22 mouse cellular contexts compared by ENCODE assay signal in the genomic region with DNA sequence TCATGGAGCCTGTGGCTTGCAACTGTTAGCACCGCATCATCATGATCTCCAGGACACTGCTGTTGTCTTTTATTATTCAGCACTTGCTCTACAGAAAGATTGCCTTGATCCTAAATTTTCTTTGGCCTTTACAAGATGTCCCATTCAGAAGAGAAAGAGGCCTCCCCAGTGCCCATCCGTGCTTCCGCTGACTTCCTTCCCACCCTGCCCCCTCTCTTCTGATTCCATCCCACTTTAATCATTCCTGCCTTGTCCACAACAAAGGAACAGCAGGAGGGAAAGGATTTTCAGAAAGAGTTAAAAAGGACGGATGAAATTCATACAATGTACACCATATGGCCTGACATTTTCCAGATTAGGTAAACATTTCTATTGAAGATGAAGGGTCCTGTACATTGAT.
A peak's percentile ranks its signal among the peaks of the same experiment; 100 is the strongest.
DNase-seq lines count a peak whose midpoint lies in the region; ATAC-seq lines count a peak whose summit lies in the region.
"Had no signal": no experiment of that assay in that cellular context is flagged by ENCODE, and none has a peak within 500 bp of the region (broad histone marks: within the 10 kb centered on the region; RNA-seq: fewer than 3 reads in every experiment).

No protein-coding gene starts in this region.

- no peaks in the 10 kb centered on the region for H3K9me3 ChIP-seq in embryonic facial prominence, embryonic 11.5 days (replicated peaks; ENCODE audit: control insufficient read depth, low read length)
- H3K9me3 ChIP-seq in embryonic facial prominence, embryonic 10.5 days: no peaks in the 10 kb centered on the region
- H3K9me3 ChIP-seq in hindbrain, embryonic 10.5 days: no peaks in the 10 kb centered on the region
- H3K9me3 ChIP-seq in hindbrain, embryonic 16.5 days (ENCODE audit: control insufficient read depth, low read length): no peaks in the 10 kb centered on the region
- no peaks in the 10 kb centered on the region for H3K9me3 ChIP-seq in midbrain, embryonic 12.5 days
- no peaks in the 10 kb centered on the region for H3K9me3 ChIP-seq in midbrain, embryonic 14.5 days (ENCODE audit: control insufficient read depth, low read length)
- H3K9me3 ChIP-seq: embryonic facial prominence, embryonic 13.5 days; heart, embryonic 13.5 days; hindbrain, embryonic 13.5 days had no signal

- no peaks in the 10 kb centered on the region for H3K27me3 ChIP-seq in embryonic facial prominence, embryonic 11.5 days (ENCODE audit: control insufficient read depth, insufficient read depth, low read length)
- no peaks in the 10 kb centered on the region for H3K27me3 ChIP-seq in embryonic facial prominence, embryonic 10.5 days (replicated peaks; ENCODE audit: low read depth, poor library complexity, severe bottlenecking)
- no peaks in the 10 kb centered on the region for H3K27me3 ChIP-seq in hindbrain, embryonic 10.5 days (ENCODE audit: insufficient read depth, poor library complexity, severe bottlenecking)
- no peaks in the 10 kb centered on the region for H3K27me3 ChIP-seq in hindbrain, embryonic 16.5 days (replicated peaks; ENCODE audit: control insufficient read depth, insufficient read depth, low read length)
- no peaks in the 10 kb centered on the region for H3K27me3 ChIP-seq in midbrain, embryonic 12.5 days
- H3K27me3 ChIP-seq in midbrain, embryonic 14.5 days (ENCODE audit: control insufficient read depth, insufficient read depth, low read length): no peaks in the 10 kb centered on the region
- H3K27me3 ChIP-seq: CH12.LX; embryonic facial prominence, embryonic 13.5 days; heart, embryonic 13.5 days; hindbrain, embryonic 13.5 days; Patski had no signal

- no peak overlapping the region for H3K4me2 ChIP-seq in embryonic facial prominence, embryonic 11.5 days (ENCODE audit: low read depth, low read length)
- no peak overlapping the region for H3K4me2 ChIP-seq in hindbrain, embryonic 16.5 days (ENCODE audit: low read length)
- no peak overlapping the region for H3K4me2 ChIP-seq in midbrain, embryonic 12.5 days (replicated peaks)
- no peak overlapping the region for H3K4me2 ChIP-seq in midbrain, embryonic 14.5 days (ENCODE audit: low read length)
- H3K4me2 ChIP-seq: embryonic facial prominence, embryonic 13.5 days; heart, embryonic 13.5 days; hindbrain, embryonic 13.5 days had no signal

- no peak overlapping the region for H3K27ac ChIP-seq in embryonic facial prominence, embryonic 11.5 days (replicated peaks; ENCODE audit: low read depth, low read length)
- no peak overlapping the region; the same call in 1 of the 2 replicates for H3K27ac ChIP-seq in embryonic facial prominence, embryonic 10.5 days (replicated peaks)
- H3K27ac ChIP-seq in hindbrain, embryonic 10.5 days: peak overlapping the region; percentile 53
- no peak overlapping the region for H3K27ac ChIP-seq in hindbrain, embryonic 16.5 days (ENCODE audit: low read depth, low read length)
- H3K27ac ChIP-seq in midbrain, embryonic 12.5 days (replicated peaks): no peak overlapping the region
- no peak overlapping the region for H3K27ac ChIP-seq in midbrain, embryonic 14.5 days (replicated peaks; ENCODE audit: low read depth, low read length)
- H3K27ac ChIP-seq: embryonic facial prominence, embryonic 13.5 days; gastrocnemius, adult 2 months; heart, embryonic 13.5 days; hindbrain, embryonic 13.5 days had no signal

- peak; percentile 47 for DNase-seq in embryonic facial prominence, embryonic 11.5 days (ENCODE audit: low spot score)
- no peak for DNase-seq in embryonic facial prominence, embryonic 10.5 days (ENCODE audit: low spot score)
- DNase-seq in hindbrain, embryonic 10.5 days (ENCODE audit: low spot score): no peak
- no peak for DNase-seq in midbrain, embryonic 14.5 days
- DNase-seq in retina, embryonic 14.5 days (ENCODE audit: low spot score): peak; percentile 19
- no peak for DNase-seq in heart, adult 11 months
- DNase-seq: adrenal gland, adult 2 months; adrenal gland, postnatal 36 days; cerebellum, adult 2 months; cerebellum, postnatal 10 days; gastrocnemius, adult 2 months; gastrocnemius, postnatal 25 days; heart, postnatal 36 days; kidney, adult 11 months; kidney, adult 9 months had no signal

- no peak overlapping the region for H3K9ac ChIP-seq in embryonic facial prominence, embryonic 11.5 days (replicated peaks; ENCODE audit: low read length)
- no peak overlapping the region for H3K9ac ChIP-seq in hindbrain, embryonic 16.5 days (ENCODE audit: low read depth, low read length)
- no peak overlapping the region for H3K9ac ChIP-seq in midbrain, embryonic 12.5 days (replicated peaks)
- no peak overlapping the region for H3K9ac ChIP-seq in midbrain, embryonic 14.5 days (replicated peaks; ENCODE audit: low read length)
- H3K9ac ChIP-seq: embryonic facial prominence, embryonic 13.5 days; heart, embryonic 13.5 days; hindbrain, embryonic 13.5 days had no signal

- H3K4me3 ChIP-seq in embryonic facial prominence, embryonic 11.5 days (ENCODE audit: low read depth, low read length): no peak overlapping the region
- H3K4me3 ChIP-seq in embryonic facial prominence, embryonic 10.5 days: no peak overlapping the region
- no peak overlapping the region for H3K4me3 ChIP-seq in hindbrain, embryonic 10.5 days
- no peak overlapping the region for H3K4me3 ChIP-seq in hindbrain, embryonic 16.5 days (ENCODE audit: low read length)
- no peak overlapping the region for H3K4me3 ChIP-seq in midbrain, embryonic 12.5 days
- H3K4me3 ChIP-seq in midbrain, embryonic 14.5 days (replicated peaks; ENCODE audit: low read depth, low read length): no peak overlapping the region
- H3K4me3 ChIP-seq: embryonic facial prominence, embryonic 13.5 days; gastrocnemius, adult 2 months; heart, embryonic 13.5 days; hindbrain, embryonic 13.5 days had no signal

- H3K36me3 ChIP-seq in embryonic facial prominence, embryonic 11.5 days (replicated peaks; ENCODE audit: control insufficient read depth, insufficient read depth, low read depth, low read length): no peaks in the 10 kb centered on the region
- no peaks in the 10 kb centered on the region for H3K36me3 ChIP-seq in embryonic facial prominence, embryonic 10.5 days (replicated peaks)
- no peaks in the 10 kb centered on the region for H3K36me3 ChIP-seq in hindbrain, embryonic 10.5 days
- H3K36me3 ChIP-seq in hindbrain, embryonic 16.5 days (ENCODE audit: control insufficient read depth, insufficient read depth, low read length): no peaks in the 10 kb centered on the region
- no peaks in the 10 kb centered on the region for H3K36me3 ChIP-seq in midbrain, embryonic 12.5 days
- no peaks in the 10 kb centered on the region for H3K36me3 ChIP-seq in midbrain, embryonic 14.5 days (ENCODE audit: control insufficient read depth, insufficient read depth, low read length)
- H3K36me3 ChIP-seq: embryonic facial prominence, embryonic 13.5 days; heart, embryonic 13.5 days; hindbrain, embryonic 13.5 days had no signal

- WGBS in embryonic facial prominence, embryonic 11.5 days: 28% methylated on average over 4 of the region's 4 CpGs
- WGBS in embryonic facial prominence, embryonic 10.5 days: 43% methylated on average over 4 of the region's 4 CpGs
- WGBS in hindbrain, embryonic 10.5 days: 16% methylated on average over 4 of the region's 4 CpGs
- 13% methylated on average over 4 of the region's 4 CpGs for WGBS in hindbrain, embryonic 16.5 days
- 18% methylated on average over 4 of the region's 4 CpGs for WGBS in midbrain, embryonic 12.5 days
- 13% methylated on average over 4 of the region's 4 CpGs for WGBS in midbrain, embryonic 14.5 days

- ATAC-seq in embryonic facial prominence, embryonic 11.5 days (replicated peaks; ENCODE audit: insufficient number of reproducible peaks, low FRiP score, low TSS enrichment, low read depth): no peak
- ATAC-seq in hindbrain, embryonic 16.5 days: no peak
- ATAC-seq in midbrain, embryonic 12.5 days (ENCODE audit: low FRiP score, low read depth): peak; percentile 60; the same call in 1 of the 2 replicates
- ATAC-seq in midbrain, embryonic 14.5 days (ENCODE audit: low FRiP score, low TSS enrichment): no peak
- ATAC-seq: Patski had no signal

- H3K4me1 ChIP-seq in embryonic facial prominence, embryonic 11.5 days (ENCODE audit: control insufficient read depth, insufficient read depth, low read length): peaks cover 3% of the 10 kb centered on the region; the same call in 1 of the 2 replicates
- H3K4me1 ChIP-seq in embryonic facial prominence, embryonic 10.5 days: peaks cover 22% of the 10 kb centered on the region
- peaks cover 14% of the 10 kb centered on the region for H3K4me1 ChIP-seq in hindbrain, embryonic 10.5 days (replicated peaks)
- no peaks in the 10 kb centered on the region for H3K4me1 ChIP-seq in hindbrain, embryonic 16.5 days (ENCODE audit: control insufficient read depth, insufficient read depth, low read depth, low read length)
- peaks cover 12% of the 10 kb centered on the region for H3K4me1 ChIP-seq in midbrain, embryonic 12.5 days
- H3K4me1 ChIP-seq in midbrain, embryonic 14.5 days (ENCODE audit: control insufficient read depth, insufficient read depth, low read length): peaks cover 6% of the 10 kb centered on the region; the same call in 1 of the 2 replicates

Comparison
In these comparisons a context has a peak if more than half of its experiments do, and no peak if none do; other contexts are left out.
1. DNase-seq: peak in embryonic facial prominence, embryonic 11.5 days (single experiment) and retina, embryonic 14.5 days (single experiment); none in embryonic facial prominence, embryonic 10.5 days (single experiment), hindbrain, embryonic 10.5 days (single experiment), midbrain, embryonic 14.5 days (single experiment) and heart, adult 11 months (single experiment).